ENCODE assay signal across 15 mouse cellular contexts in genomic region chr11:53003361-53003760, GRCm38 (mm10).
"Had no signal": no experiment of that assay in that cellular context is flagged by ENCODE, and none has a peak within 500 bp of the region (broad histone marks: within the 10 kb centered on the region; RNA-seq: fewer than 3 reads in every experiment).

No protein-coding gene starts in this region.

- H3K36me3 ChIP-seq: limb, embryonic 15.5 days; lung, embryonic 15.5 days; midbrain, embryonic 12.5 days had no signal

- H3K4me3 ChIP-seq: layer of hippocampus, adult 2 months; limb, embryonic 15.5 days; lung, embryonic 15.5 days; midbrain, embryonic 12.5 days had no signal

- H3K9me3 ChIP-seq: limb, embryonic 15.5 days; lung, embryonic 15.5 days; midbrain, embryonic 12.5 days had no signal

- H3K4me1 ChIP-seq: limb, embryonic 15.5 days; midbrain, embryonic 12.5 days had no signal

- H3K9ac ChIP-seq: limb, embryonic 15.5 days; liver, embryonic 14.5 days; liver, postnatal 0 days; lung, embryonic 15.5 days; midbrain, embryonic 12.5 days had no signal

- H3K4me2 ChIP-seq: limb, embryonic 15.5 days; liver, embryonic 11.5 days; lung, embryonic 15.5 days; midbrain, embryonic 12.5 days had no signal

- DNase-seq: kidney, adult 2 months; kidney, postnatal 25 days; layer of hippocampus, adult 9-11 months; liver, postnatal 0 days; lung, postnatal 10 days; lung, postnatal 4 days; thymus, adult 18-20 months; thymus, postnatal 36 days had no signal

- H3K27ac ChIP-seq: kidney, postnatal 0 days; layer of hippocampus, adult 2 months; limb, embryonic 15.5 days; liver, embryonic 14.5 days; lung, embryonic 15.5 days; midbrain, embryonic 12.5 days had no signal

- H3K27me3 ChIP-seq: limb, embryonic 15.5 days; lung, embryonic 15.5 days; midbrain, embryonic 12.5 days had no signal

- ATAC-seq: liver, postnatal 0 days had no signal
